Mouse (Mus musculus) right cerebral cortex, postnatal 10 days (tissue): ENCODE results near the gene Rcsd1.

Experiments
- DNase-seq, 2 experiments: peaks; one replicate each; pipeline ENCODE4 v3.0.0; 2021; ENCODE audit warnings: low spot score in 2 of 2

The Rcsd1 gene

GRCm38 (mm10) chr1:165717711-165718542 lies 8.4 kb upstream of the Rcsd1 start:
- DNase-seq: peak; percentile 45 to 48

GRCm38 (mm10) chr1:165716426-165716825 lies 6.9 kb upstream of the Rcsd1 start:
- no peak for DNase-seq

DNA sequence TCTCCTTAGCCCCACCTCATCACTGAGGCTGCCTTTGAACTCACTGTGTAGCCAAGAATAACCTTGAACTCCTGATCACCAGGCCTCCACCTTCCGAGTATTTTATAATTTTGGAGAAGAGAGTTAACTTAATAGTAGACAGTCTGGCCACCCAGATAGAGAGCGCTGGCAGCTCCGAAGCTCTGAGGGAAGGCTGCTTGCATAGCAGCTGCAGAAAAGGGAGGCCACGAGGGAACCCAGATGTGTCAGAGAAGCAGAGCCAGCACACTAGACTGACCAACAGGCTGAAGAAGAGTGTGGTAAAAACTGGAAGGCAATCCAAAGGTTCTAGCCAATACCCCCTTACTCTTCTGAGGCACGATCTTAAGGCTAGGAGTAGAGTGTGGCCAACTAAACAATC lies 4.2 kb upstream of the Rcsd1 start:
- no peak for DNase-seq

GRCm38 (mm10) chr1:165711914-165712313 lies 2.4 kb upstream of the Rcsd1 start:
- no peak for DNase-seq

DNA sequence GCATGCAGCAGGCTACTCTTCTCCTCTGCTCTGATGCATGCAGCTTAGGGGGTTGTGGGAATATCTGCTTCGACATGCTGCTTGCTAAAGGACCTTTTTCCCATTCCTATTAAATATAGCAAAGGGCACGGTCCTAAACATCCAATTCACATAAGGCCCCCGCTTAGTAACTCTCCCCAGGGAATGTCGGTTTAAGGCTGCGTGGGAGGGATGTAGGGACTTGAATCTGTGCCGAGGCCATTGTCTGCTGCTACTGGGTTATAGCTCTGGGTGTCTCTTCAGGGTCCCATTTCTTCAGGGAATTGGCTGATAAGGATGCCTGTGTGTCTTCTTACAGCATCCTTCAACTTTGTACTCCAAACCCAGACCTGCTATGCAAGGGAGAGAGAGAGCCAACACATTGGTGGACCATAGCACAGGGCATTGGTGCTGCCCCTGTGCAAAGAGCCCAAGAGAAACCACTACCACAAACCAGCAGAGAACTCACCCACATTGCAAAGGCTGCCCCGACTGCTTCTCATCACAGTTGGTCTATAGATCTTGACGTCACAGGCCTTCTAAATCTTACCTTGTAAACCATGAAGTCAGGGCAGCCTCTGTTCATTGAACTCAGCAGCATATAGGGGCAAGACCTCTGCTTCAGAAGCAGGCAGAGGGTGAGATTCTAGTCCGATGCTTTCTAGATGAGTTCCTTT lies 724 bp downstream of the Rcsd1 start:
- no peak for DNase-seq

- peak; percentile 30 to 55 for DNase-seq
Observed at GRCm38 (mm10) chr1:165707640-165708322, 1.8 kb downstream of the Rcsd1 start.

DNA sequence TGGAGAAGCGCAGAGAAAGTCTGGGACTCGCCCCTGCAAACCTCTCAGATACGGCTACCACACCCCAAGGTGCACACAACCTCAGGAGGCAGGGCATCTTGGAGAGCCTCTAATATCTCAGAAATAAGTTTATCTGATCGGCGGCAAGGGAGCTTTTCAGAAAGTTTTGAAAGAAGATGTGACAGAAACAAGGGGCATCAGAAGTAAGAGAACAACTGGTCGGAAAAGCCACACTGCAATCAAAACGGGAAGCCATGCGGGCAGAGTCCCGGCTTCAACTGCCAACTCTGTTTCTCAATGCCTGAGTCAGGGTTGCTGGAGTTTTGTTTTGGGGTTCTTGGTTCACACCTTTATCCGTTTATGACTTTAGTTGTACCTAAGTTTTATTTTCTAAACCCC lies 2.3 kb downstream of the Rcsd1 start:
- no peak for DNase-seq

GRCm38 (mm10) chr1:165706492-165706891 lies 3.1 kb downstream of the Rcsd1 start:
- no peak for DNase-seq

DNA sequence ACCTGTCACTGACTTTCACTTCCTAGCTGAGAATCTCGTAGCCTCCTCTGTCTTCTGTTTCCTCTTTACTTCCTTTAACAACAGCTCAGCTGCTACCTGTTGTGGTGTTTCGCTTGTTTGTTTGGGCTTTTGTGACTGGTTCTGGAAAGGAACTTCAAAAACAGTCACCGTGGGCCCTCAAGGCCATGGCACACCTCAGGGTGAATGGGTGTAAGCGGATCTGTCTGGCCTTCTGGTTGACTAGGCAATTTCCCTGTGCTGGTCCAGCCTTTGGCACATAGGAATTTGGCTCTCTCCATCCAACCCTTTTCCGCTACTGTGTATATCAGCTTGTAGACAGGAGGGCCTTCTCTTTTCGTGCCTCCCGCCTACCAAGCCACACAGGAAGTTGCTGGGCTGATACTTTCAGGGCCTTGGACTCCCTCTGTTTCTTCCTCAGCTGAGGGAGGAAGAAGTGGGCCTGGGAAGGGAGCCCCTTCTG lies 3.6 kb downstream of the Rcsd1 start:
- DNase-seq: no peak

DNA sequence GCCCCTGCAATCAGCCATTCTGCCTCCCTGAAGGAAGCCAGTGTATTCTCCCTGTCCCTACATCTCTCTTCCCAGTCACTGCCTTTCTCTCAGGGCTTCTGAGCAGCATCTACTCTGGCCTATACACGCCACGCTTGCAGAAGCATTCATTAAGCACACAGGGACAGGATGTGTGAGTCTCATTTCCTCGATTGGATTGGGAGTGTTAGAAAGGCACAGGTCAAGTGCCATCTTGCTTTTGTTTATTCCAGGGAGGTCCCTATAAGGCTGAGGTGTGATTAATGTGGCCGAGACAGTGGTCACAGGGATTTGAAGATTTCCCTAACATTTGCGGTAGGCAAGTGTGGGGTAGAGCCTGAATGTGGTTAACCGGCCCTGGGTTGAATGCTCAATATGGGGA lies 4.2 kb downstream of the Rcsd1 start:
- no peak for DNase-seq

DNA sequence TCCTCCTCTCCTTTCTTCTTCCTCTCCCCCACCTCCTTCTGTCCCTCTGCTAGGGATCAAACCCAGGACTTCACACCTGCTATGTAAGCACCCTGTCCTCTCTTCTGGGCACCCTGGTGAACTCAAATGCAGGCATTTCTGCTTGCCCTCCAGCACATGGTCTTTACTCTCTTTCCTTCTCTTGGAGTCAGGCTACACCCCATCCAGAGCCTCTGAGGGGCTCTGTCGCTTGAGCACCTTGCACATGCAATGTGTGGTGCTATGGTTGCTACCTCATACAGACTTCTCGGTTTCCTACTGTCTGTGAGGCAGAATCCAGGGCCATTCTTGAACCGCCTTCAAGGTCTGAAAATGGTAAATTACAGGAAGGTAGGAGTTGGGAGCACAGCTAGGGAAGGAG lies 4.7 kb downstream of the Rcsd1 start:
- DNase-seq: no peak

- no peak for DNase-seq
Observed at GRCm38 (mm10) chr1:165702221-165703031, 7.1 kb downstream of the Rcsd1 start.

DNA sequence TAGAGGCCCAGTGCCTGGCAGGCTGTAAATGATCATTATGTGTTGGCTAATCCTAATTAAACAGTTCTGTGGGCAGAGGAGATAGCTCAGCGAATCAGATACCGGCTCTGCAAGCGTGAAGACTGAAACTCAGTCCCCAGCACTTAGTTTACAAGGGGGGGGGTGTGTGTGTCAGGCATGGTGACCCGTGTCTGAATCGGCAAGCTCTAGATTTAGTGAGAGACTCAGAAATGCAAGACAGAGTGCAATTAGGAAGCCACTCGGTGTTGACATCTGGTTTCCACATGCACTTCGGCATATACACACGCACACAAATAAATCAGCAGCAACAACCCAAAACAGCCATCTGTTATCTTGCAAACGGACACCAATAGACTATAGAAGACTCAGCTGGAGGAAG lies 8.0 kb downstream of the Rcsd1 start:
- DNase-seq: no peak

DNA sequence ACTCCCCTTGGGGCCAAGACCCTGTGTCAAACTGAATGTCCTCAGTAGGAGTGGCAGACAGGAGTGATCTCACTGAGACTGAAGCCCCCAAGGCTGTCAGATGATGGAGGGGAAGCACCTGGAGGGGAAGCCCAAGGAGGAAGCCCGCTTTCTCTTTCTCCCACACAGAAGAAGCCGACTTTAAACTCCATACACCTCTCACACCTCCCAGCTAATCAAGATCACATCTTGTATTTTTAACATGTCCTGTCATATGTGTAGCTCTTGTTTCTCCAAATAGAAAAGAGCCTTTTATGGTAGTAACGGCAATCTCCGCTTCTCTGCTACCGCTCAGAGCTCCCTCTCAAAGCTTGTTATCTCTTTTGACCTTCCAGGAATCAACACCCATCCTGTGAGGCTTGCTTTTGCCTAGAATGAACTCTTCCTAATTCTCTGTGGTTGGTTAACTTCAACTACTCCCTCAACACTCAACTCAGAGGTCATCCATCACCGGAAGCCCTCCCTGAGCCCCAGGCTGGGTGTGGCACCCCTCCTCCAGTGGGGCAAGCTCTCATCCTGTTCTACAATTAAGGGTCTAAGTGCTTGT lies 8.5 kb downstream of the Rcsd1 start:
- DNase-seq: no peak

- no peak for DNase-seq
Observed at GRCm38 (mm10) chr1:165700376-165700815, 9.2 kb downstream of the Rcsd1 start.

DNA sequence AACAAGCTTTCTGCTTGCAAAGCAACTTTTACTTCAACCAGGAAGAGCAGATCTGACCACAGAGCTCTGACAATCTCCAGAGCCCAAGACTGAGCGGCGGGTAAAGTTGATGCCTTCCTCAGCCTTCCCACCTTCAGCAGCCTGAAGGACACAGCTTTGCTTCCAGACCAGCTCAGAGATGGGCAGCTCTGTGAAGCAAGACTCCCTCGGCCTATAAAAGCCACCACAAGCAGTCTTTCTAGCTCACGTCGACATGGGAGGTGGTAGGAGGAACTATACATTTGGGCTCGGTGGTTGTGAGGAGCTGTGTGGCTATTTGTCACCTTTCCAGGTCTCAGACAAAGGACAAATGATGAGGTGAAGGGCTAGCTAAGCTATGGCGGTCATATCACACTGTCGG lies 11.9 kb downstream of the Rcsd1 start:
- DNase-seq: no peak

- DNase-seq: no peak
Observed at GRCm38 (mm10) chr1:165696870-165697269, 12.7 kb downstream of the Rcsd1 start.

GRCm38 (mm10) chr1:165696040-165696439 lies 13.5 kb downstream of the Rcsd1 start:
- DNase-seq: no peak

GRCm38 (mm10) chr1:165695392-165696014 lies 14.1 kb downstream of the Rcsd1 start:
- DNase-seq: no peak

GRCm38 (mm10) chr1:165693856-165694255 lies 15.7 kb downstream of the Rcsd1 start:
- no peak for DNase-seq

GRCm38 (mm10) chr1:165691516-165691915 lies 18.0 kb downstream of the Rcsd1 start:
- peak; percentile 43 to 50 for DNase-seq
